Mouse (Mus musculus) brain, embryonic 18.5 days (tissue): Measurements from ENCODE around the gene Olfr473.
"Not testable (repeated sequence)": the region's sequence is repeated elsewhere in the genome, so short reads cannot be mapped to it uniquely, and the experiment has no call there.

ENCODE experiments used
- DNase-seq: peaks from one replicate; pipeline ENCODE4 v3.0.0-alpha.2; 2012; ENCODE audit warnings: low read depth, low spot score

Olfr473 gene

GRCm38 (mm10) chr7:107930146-107930545, at the start of gene Olfr473:
Gene Olfr473, plus strand, starts transcription at chr7:107930446.
- no peak for DNase-seq

GRCm38 (mm10) chr7:107897602-107898001, 32.6 kb upstream of the Olfr473 start, which contains the start of gene Olfr472:
Gene Olfr472, plus strand, starts transcription at chr7:107897902.
- no peak for DNase-seq

- DNase-seq = not testable (repeated sequence)
Measured at GRCm38 (mm10) chr7:107952539-107952938, 22.3 kb downstream of the Olfr473 start.

GRCm38 (mm10) chr7:107954343-107954742, 24.1 kb downstream of the Olfr473 start, which contains the start of gene Olfr474:
Gene Olfr474, plus strand, starts transcription at chr7:107954643.
- no peak for DNase-seq

GRCm38 (mm10) chr7:107964503-107964902, 34.3 kb downstream of the Olfr473 start, which contains the start of gene Olfr476:
Gene Olfr476, plus strand, starts transcription at chr7:107964803.
- no peak for DNase-seq
